Mouse (Mus musculus) c-Kit-negative CD71-positive TER-119-positive erythroid progenitor cells, embryonic 14.5 days (primary cell): Measurements from ENCODE around the gene Shisa5.

Experiments
- DNase-seq: peaks from one replicate; pipeline ENCODE4 v3.0.0-alpha.2; 2013; ENCODE audit warnings: low read depth, low spot score

Shisa5 gene

DNA sequence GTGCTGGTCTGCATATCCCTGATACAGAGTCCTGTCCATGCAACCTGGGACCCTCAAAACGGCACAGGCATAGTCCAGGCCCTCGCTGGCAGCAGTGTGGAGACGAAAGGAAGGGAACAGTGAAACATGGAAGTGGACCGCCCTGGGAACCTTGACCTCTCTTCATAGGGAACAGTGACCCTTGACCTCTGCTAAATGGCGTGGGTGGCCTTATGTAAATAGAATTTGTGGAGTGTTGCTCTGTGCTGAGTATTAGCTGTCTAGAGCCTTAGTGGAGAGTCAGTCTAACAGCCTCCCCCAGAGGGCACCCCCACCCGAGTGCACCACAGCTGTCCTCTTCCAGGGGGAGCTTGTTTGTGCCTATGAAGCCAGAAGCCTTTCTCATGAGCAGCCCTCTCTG lies 54.4 kb downstream of the Shisa5 start:
- no peak for DNase-seq

DNA sequence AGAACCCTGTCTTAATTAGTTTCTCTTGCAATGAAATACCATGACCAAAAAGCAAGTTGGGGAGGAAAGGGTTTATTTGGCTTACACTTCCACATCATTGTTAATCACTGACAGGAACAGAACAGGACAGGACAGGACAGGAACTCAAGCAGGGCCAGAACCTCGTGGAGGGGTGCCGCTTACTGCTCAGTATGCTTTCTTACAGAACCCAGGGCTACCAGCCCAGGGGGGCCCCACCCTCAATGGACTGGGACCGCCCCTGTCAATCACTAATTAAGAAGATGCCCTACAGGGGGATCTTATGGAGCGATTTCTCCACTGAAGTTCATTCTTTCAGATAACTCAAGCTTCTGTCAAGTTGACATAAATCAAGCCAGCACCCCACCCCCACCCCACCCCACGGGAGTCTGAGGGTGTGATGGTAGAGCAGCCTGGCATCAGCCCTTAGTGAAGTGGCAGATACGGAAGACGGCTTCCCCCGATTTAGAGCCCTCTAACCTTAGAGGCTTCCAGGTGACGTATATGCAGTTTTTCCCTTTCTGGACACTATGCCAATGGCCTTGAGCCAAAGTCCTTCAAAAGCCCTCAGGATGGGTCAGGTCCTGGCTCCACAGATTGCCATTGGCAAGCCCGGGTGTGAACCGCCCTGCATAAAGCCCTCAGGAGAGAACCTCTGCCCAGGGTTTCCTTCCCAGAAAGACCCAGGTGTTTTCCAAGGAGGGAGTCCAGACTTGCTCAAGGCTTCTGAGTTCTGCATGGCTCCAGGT lies 55.6 kb downstream of the Shisa5 start:
- no peak for DNase-seq

DNA sequence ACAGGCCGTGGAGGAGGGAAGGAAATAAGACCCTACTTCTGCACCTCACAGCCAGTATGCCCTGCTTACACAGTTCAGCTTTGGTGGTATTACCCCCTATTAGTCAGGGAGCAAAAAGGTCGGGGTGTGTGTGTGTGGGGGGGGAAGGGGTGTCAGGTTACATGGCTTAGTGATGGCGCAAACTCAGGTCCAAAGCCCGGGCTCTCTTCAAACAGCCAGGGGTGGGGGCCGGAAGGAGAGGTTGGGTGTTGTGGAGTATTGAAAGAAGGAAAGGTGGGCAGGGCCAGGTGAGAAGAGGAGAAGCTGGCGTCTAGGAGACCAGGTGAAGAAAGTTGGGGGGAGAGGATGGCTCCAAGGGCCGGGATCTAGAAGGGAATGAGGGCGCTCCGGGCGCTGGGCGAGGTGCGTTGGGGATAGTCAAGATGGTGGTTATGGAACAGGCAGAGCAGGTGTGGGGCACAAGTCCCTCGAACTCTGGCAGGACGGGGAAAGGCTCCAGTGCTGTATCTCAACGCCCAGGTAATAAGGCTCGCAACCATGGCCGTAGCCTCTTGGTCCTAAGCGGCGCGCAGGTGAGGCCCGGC lies 56.3 kb downstream of the Shisa5 start:
- DNase-seq = no peak

DNA sequence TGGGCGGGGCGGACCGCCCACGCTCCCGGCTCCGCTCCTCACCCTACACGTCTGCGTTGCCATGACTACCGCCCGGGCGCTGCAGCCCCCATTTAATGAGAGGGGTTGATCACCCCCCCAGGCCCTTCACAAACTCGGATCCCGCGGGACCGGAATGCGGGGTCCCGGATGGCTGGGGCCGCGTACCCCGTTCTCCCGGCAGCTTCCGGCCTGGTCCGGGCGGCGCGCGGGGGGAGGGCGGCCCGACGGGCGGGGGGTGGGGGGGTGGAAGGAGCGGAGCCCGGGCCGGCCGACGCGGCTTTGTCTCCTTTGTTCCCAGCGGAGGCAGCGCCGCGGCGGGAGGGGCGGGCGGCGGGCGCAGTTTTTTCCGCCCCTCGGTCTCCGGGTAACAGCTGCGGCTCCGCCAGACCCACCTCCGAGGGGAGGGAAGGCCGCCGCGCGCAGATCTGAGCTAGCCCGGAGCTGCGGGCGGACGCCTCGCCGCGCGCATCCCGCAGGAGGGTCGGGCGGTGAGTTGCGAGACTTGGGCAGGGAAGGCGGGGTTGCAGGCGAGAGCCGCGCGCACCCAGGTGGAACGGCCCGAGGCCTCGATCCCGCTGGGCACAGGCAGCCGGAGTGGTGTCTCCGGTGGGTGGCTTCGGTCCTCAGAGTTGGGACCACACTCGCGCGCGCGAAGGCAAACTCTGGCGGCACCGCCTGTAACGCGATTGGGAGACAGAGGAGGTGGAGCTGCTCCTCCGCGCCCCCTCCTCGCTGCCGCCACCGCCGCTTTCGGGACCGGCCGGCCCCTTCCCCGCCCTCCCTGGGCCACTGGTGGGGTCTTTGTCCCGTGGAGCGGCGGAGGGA lies 57.0 kb downstream of the Shisa5 start, which contains the start of gene Plxnb1:
TSS of gene Plxnb1 (plus strand) at position 253 of the 846 bp plus-strand sequence.
- no peak for DNase-seq

DNA sequence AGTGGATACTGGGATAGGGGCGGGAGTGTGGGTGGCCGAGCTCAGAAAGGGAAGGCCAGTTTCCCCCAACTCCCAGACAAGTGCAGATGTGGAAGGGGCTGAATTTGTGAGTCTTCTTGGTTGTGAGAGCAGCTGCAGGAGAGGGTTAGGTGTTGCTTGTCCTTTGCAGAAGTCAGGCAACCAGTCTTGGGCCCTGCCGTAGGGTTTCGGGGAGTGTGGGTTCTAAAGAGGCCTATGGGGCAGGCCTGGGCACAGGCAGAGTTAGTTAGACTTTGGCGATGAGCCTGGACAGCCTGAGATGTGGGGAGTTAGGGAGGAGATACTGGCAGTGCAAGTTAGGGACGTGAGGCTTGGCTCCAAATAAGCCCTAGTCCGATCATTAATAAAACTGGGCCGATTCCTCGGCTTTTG lies 57.9 kb downstream of the Shisa5 start:
- DNase-seq = no peak

DNA sequence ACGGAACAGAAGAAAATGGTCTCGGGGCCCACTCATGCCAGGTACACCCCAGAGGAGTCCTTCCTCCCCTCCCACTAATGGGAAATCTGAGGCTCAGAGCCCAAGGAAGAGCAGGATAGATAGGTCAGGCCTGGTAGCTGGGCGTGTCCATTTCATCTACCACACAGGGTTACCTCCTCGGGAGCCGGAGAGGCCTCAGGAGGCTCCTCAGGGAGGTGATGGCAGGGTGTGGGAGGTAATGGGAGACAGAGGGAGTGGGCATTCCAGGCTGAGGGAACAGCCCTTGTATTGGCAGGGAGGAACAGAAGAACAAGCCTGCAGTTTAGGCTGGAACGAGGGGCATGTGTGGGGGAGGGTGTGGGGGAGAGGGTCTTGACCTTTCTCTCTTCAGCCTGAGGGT lies 58.5 kb downstream of the Shisa5 start:
- DNase-seq = no peak

DNA sequence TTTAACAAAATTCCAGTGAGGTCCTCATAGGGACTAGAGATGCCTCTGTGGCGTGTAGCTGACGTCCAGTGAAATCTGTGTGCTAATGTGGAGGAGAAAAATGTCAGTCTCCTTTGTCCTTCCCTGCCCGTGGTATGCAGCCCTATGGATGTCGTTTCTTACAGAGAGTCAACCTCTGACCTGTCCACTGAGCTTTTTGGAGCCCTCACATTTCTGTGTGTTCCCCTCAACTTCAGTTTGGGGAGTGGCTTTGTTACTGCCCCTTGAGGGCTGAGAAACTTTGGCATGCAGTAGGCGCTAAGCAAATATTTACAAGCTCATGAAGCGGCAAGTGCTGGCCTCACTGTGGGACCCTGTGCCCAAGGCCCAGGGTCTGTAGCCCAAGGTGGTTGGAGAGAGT lies 58.9 kb downstream of the Shisa5 start:
- DNase-seq = no peak

DNA sequence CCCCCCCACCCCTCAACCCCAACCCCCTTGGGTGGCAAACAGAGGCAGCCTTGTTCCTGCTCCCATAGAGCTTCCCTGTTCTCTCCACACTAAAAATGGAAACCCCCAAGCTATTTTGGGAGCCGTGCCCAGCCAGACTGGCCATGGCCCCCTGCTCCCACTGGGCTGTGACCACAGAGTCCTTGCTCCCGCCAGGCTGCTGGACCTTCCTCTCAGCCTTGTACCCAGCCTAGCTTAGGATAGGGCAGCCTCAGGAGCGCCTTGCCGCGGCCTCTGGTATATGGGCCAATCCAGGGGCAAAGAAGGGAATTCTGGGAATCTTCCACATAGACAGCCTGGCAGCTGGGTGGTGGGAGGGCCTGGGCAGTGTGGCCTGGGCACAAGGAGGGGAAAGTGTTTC lies 59.5 kb downstream of the Shisa5 start:
- no peak for DNase-seq

DNA sequence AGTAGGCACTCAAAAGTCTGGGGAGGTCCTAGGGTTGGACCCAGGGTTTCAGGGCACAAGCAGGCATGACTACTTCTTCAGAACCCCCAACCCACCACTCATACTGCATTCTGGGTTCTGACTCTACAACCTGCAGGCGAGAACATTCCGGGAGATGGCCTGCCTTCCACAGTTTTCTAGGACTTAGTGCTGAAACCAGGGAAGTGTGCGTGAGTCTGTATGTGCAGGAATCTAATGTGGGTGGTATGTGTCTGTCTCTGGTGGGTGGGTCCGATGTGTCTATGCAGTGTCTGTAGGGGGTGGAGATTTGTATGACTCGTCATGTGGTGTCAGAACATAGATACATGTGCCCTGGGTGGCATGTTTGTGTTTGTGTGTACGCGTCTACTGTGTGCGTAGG lies 60.0 kb downstream of the Shisa5 start:
- no peak for DNase-seq

DNA sequence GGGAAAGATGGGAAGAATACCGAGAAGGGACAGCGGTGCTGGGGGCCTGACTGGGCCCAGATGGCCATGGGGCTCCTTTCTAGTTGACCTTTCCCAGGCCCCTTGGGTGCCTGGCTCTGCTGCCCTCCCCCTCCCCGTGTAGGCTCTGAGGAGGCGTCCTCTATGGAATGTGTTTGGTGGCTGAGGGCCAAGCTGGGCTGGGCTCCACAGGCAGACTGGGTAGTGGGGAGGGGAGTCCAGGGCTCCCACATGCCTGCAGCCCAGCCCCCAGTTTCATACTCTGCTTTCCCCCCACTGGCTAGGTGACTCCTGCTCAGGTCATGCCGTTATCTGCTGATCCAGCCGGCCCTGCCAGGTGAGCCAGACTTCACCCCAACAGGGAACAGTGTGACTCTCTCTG lies 60.6 kb downstream of the Shisa5 start:
- DNase-seq = no peak

DNA sequence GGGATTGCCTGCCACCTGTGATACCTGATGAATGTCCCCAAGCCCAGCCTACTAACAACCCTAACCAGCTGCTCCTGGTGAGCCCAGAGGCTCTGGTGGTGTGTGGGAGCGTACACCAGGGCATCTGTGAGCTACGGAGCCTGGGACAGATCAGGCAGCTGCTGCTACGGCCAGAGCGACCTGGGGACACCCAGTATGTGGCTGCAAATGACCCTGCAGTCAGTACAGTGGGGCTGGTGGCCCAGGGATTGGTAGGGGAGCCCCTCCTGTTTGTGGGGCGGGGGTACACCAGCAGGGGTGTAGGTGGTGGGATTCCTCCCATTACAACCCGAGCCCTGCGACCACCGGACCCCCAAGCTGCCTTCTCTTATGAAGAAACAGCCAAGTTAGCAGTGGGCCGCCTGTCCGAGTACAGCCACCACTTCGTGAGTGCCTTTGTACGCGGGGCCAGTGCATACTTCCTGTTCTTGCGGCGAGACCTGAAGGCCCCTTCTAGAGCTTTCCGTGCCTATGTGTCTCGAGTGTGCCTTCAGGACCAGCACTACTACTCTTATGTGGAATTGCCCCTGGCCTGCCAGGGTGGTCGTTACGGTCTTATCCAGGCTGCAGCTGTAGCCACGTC lies 62.1 kb downstream of the Shisa5 start:
- DNase-seq = no peak

DNA sequence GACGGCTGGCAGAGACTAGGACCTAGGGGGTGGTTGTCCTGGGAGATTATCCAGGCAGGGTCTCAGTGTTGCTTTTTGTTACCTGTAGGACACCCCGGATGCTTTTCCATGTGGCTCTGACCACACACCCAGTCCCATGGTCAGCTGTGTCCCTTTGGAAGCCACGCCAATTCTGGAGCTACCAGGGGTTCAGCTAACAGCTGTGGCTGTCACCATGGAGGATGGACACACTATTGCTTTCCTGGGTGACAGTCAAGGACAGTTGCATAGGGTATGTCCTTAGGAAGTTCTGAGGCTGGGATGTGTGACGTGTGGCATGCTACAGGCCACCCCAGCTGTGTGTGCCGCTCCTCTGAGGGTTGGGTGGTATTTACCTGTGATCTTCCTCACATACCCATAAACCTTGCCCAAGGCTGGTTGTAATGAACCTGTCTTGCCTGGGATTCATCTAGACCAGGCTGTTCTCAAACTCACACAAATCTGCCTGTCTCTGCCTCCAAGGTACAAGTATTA lies 63.6 kb downstream of the Shisa5 start:
- DNase-seq = no peak

DNA sequence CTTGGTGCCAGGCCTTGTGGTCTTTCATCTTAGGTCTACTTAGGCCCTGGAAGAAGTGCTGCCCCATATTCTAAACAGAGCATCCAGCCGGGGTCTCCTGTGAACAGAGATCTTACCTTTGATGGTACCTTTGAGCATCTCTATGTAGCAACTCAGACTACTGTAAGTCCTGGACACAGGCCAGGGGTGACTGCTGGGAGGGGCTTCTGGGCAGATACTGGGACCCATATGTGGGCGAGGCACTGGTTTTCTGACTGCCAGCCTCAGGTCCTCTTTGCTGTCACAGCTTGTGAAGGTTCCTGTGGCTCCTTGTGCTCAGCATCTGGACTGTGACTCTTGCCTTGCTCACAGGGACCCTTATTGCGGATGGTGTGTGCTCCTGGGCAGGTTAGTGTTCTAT lies 64.2 kb downstream of the Shisa5 start:
- DNase-seq = no peak

DNA sequence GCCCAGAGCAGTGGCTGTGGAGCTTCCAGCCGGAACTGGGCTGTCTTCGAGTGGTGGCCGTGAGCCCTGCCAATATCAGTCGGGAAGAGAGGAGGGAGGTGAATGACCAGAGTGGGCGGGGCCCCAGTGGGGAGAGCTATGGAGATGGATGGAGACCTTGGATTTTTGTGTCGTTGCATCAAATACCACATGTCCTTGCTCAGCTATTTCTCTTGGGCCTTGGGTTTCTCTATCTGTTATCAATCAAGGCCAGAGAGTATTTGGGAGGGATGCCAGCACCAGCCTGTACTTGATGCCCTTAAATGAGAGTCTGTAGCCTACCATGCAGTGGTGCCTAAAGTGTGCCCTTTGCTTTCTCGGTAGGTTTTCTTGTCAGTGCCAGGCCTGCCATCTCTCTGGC lies 64.9 kb downstream of the Shisa5 start:
- DNase-seq = no peak

DNA sequence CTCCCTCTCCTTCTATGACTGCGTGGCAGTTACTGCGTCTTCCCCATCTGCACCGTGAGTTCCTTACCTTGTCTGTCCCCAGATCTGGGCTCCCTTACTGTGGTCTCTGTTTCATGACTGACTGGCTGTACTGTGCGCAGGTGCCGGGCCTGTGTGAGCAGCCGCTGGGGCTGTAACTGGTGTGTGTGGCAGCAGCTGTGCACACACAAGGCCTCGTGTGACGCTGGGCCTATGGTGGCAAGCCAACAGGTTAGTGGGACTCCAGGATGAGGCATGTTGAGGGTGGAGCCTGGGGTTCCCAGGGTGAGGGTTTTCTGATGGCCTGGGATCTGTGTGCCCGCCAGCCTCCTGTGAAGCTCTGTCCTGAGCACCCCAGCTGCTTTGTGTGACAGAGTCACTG lies 65.7 kb downstream of the Shisa5 start:
- no peak for DNase-seq

DNA sequence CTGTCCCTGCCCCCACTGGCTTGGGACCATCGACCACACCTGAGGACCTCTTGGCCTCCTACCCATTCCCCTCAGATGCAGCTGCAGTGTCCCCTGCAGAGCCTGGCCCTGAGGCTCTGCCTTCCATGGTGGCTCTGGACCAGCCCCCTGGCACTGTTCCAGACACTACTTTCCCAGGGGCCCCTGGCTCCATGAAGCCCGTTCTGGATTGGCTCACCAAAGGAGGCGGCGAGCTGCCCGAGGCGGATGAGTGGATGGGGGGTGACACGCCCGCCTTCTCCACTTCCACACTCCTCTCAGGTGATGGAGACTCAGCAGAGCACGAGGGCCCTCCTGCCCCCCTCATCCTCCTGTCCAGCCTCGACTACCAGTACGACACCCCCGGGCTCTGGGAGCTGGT lies 66.6 kb downstream of the Shisa5 start:
- DNase-seq = no peak

DNA sequence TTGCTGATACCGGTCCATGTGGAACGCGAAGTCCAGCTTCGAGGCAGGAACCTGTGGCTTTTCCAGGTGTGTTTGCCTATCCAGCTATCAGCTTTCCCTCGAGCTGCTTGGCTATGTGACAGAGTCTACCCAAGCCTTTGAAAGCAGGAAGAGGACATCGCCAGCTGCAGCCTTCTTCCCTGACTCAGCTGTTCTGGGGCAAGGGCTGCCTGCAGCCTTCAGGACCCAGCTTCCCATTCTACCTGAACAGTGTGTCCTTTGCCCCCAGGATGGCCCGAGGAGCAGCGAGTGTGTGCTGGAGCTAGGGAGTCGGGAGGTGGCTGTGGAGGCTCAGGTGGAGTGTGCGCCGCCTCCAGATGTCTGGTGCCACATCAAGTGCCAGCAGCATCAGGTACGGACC lies 67.3 kb downstream of the Shisa5 start:
- no peak for DNase-seq

DNA sequence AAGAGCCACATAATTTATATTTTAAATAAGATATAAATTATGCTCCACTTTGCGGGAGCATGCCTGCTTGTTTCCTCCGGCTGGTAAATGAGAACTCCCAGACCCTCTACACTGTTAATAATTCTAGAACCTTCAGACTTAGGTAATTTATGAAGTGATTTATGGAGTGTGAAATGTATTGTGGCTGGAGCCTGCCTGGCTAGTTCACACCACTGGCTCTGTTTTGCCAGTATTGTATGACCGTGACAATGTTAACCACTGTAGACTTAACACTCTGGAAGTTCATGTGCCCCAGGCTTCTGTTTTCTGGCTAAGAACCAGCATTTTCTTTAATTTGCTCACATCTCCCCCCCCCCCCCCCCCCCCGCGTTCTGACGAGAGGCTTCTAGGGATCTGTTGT lies 69.0 kb downstream of the Shisa5 start:
- no peak for DNase-seq
